Mouse (Mus musculus) cerebellum, adult 11 months (tissue): ENCODE data around the gene Carmil2.

Experiments used
- DNase-seq: peaks from one replicate; pipeline ENCODE4 v3.0.0; 2022

The Carmil2 gene

GRCm38 (mm10) chr8:105685796-105686308 is at the start of gene Carmil2:
Gene Carmil2, plus strand, starts transcription at chr8:105686274.
- DNase-seq: peak; percentile 36

GRCm38 (mm10) chr8:105636963-105637510 is 49.0 kb upstream of the Carmil2 start, which contains the start of gene Agrp:
Gene Agrp, minus strand, starts transcription at chr8:105637393.
- peak; percentile 66 for DNase-seq

DNA sequence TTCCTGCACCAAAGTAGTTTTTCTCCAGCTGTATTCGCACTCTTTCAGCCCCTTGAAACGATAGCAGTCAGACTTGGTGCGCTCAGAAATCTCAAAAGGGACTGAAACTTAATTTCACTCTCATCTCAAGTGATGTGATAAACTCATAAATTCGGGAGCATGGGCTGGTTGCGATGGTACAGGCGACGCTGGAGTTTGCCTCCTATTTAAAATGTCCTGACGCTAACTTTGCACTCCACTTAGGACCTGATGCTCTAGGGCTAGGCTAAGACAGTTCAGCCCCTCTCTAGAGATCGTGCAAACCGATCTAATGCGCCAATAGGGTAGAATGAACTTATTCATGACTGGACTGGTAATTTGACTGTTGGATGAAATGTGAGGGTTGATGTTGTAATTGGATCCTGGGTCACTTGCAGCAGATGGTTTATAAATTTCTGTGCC is 48.5 kb upstream of the Carmil2 start:
- no peak for DNase-seq

- DNase-seq: no peak
Measured at GRCm38 (mm10) chr8:105638510-105638909, 47.6 kb upstream of the Carmil2 start.

- DNase-seq: no peak
Measured at GRCm38 (mm10) chr8:105639835-105640234, 46.2 kb upstream of the Carmil2 start.

DNA sequence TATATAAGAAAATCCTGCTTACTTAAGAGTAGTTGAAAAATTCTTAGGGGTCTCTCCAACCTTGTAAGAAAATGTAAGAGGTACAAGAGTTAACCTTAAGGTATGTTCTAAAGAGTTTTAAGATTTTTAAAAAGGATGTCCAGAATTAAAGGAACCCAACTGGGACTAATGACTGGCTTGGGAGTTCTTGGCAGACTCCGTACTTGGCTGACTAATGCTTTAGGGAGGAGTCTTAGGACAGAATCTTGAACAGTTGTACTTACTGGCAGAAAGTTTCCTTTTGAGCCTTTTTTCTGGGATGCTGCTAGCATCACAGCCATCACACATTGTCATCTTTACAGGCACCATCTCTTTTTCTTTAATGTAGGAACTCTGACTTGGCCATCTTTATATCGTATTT is 45.6 kb upstream of the Carmil2 start:
- no peak for DNase-seq

DNA sequence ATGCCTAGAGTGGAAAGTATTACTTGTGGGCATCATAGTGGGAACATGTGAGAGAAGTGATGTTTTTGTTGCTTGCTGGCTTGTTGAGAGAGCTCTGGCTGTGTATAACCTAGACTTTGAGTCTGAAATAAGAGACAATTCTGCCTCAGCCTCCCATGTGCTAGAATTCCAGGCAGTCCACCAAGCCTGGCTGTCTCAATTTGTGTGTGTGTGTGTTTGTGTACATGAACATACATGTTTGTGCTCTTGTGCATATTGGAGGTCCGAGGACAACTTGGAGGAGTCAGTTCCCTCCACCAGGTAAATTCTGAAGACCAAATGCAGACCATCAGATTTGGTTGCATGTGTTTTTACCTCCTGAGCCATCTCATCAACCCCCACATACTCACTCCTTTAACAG is 40.9 kb upstream of the Carmil2 start:
- no peak for DNase-seq

GRCm38 (mm10) chr8:105648929-105649328 is 37.1 kb upstream of the Carmil2 start:
- DNase-seq: no peak

- DNase-seq: no peak
Measured at GRCm38 (mm10) chr8:105657641-105658040, 28.4 kb upstream of the Carmil2 start.

GRCm38 (mm10) chr8:105661167-105661566 is 24.9 kb upstream of the Carmil2 start:
- DNase-seq: no peak

DNA sequence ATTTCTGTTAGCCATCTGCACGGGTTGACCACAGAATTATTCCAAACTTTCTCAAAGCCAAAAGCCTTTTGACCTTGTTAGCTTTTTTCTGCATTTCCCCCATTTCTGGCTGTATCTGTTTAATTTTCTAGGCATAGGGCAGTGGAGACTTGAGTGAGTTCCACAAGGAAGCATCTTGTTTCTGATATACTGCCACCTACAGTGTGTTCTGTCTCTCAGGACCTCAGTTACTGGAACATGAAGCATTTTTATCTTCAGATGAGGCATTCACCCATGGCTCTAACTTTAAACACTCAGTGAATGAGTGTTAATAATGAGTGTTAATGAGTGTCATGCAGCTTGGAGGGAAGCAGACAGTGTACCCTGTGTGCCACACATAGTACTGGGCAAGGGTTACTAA is 8.2 kb upstream of the Carmil2 start:
- DNase-seq: no peak

DNA sequence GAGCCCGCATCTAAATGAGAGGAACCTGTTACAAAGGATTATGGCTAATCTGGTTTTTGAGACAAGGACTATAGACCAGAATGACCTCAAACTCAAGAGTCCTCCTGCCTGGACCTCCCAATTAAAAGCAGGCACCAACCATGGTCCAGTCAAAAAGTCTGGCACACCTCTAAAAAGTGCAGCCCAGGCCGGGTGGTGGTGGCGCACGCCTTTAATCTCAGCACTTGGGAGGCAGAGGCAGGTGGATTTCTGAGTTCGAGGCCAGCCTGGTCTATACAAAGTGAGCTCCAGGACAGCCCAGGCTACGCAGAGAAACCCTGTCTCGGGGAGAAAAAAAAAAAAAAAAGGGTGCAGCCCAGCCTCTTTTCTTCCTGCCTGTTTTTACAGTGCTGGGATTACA is 749 bp upstream of the Carmil2 start:
- DNase-seq: no peak

- no peak for DNase-seq
Measured at GRCm38 (mm10) chr8:105686551-105686950, 477 bp downstream of the Carmil2 start.

GRCm38 (mm10) chr8:105687512-105687911 is 1.4 kb downstream of the Carmil2 start:
- DNase-seq: no peak

DNA sequence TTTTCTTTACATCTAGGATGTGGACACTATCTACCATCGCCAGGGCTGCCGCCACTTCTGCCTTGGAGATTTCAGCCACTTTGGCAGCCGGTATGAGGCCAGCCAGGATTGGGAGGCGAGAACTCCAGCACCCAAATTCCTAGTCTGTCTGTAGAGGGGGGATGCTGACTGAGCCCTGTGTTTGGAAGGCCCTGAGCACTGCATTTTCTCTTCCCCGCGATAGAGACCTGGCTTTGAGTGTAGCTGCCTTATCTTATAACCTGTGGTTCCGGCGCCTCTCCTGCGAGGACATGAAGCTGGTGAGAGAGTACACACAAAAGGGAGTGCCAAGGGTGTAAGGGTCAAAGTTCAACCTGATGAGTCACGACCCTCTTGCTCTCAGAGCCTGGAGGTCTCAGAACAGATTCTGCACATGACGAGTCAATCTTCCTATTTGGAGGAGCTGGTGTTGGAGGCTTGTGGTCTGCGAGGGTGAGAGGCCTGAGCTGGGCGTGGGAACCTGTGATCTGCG is 2.2 kb downstream of the Carmil2 start:
- no peak for DNase-seq

- DNase-seq: no peak
Measured at GRCm38 (mm10) chr8:105689256-105689982, 3.3 kb downstream of the Carmil2 start.

- no peak for DNase-seq
Measured at GRCm38 (mm10) chr8:105689983-105690360, 3.9 kb downstream of the Carmil2 start.

DNA sequence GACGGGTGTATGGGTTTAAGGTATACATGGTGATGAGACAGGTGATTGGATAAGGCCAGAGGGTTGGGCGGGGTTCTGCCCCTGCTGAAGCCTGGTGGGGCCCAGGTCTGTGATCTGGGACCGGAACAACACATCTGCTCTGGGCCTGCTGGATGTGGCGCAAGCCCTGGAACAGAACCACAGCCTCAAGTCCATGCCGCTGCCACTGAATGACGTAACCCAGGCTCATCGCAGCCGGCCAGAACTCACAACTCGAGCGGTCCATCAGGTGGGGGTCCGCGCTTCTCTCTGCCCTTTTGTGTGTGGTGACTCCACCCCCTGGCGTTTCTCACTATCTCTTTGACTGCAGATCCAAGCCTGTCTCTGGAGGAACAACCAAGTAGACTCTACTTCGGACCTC is 4.9 kb downstream of the Carmil2 start:
- no peak for DNase-seq

- no peak for DNase-seq
Measured at GRCm38 (mm10) chr8:105692449-105693182, 6.5 kb downstream of the Carmil2 start.

DNA sequence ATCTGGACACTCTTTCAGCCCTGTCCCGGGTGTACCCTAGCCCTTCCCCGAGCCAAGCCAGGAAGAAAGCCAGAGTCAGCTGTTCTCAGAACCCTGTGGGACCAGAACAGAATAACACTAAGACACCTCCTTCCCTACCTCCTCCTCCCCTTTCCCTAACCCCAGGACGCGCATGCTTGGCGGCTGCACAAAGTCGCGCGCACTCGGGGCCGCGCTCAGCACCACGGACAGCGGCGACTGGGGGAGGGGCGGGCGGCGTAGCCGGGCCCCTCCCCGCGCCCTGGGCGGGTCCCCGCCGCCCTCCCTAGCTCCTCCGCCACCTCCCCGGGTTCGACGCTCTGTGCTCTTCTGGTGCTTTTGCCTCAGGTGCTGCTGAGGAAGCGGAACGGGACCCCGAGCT is 7.6 kb downstream of the Carmil2 start:
- peak; percentile 86 for DNase-seq

DNA sequence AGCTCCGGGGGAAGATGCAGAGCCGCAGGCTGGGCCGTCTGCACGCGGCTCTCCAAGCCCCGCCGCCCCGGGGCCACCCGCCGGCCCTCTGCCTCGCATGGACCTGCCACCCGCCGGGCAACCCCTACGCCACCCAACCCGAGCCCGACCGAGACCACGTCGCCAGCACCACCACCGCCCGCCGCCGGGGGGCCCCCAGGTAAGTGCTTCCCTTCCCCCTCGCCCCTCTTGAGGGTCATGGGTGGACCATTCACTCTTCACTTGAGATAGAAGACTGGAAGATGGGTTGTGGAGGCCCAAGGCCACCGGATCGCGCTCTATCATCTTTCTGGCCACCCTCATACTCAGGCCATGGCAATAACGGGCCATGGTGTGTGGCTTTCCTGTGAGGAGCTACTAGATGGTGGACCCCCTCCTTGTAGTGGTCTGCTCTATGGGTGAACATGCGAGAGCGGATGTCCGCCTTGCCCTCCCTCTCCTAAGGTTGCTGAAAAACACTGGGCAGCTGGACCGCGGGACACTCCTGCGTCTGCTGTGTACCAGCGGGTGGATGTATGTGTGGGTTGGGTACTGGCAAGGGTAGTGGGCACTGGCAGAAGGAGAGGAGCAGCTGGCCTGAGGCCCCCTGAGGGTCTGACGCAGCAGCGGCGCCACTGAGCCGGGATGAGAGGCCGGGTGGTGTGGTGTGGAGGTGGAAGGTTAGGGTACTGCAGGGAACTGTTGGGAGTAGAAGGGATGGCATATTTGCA is 8.2 kb downstream of the Carmil2 start:
- peak; percentile 69 for DNase-seq

GRCm38 (mm10) chr8:105695080-105695780 is 9.2 kb downstream of the Carmil2 start:
- DNase-seq: no peak
